Mouse (Mus musculus) adrenal gland, adult (tissue): ENCODE measurements around the gene Lrrk2.

ENCODE experiments used
- DNase-seq, 2 experiments: peaks; one replicate each; pipeline ENCODE4 v3.0.0; 2022 to 2023; ENCODE audit warnings: low spot score in 1 of 2; ENCODE audit not compliant: inconsistent age in 2 of 2

Lrrk2 gene

DNA sequence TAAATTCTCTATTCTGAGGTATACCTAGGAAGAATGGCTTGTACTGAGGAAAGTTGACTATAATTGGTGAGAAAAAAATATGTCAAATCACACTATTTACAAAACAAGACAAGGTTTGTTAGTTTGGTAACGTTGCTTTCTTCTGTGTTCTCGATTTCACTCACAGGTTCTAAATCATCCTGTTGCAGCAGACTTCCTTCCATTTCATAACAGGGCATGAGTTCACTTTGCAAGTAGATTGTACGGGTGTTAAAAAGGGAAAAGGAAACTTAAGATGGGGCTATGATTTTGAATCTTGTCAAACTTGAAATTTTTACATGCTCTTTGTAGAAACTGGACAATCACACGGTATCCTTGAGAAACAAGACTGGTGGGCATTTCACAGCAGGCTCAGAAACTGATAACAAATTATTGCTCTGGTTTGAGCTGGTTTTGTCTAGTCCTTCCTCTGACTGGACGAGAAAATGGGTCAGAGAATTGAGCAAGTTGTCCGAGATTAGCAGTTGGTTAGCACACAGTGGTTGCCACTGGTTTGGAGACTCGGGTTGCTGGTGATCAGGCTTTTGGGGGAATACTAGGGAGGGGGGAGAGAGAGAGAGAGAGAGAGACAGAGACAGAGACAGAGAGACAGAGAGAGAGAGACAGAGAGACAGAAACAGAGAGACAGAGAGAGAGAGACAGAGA, 13.0 kb downstream of the Lrrk2 start:
- DNase-seq, result peak in 1 of 2 experiments; percentile 62

DNA sequence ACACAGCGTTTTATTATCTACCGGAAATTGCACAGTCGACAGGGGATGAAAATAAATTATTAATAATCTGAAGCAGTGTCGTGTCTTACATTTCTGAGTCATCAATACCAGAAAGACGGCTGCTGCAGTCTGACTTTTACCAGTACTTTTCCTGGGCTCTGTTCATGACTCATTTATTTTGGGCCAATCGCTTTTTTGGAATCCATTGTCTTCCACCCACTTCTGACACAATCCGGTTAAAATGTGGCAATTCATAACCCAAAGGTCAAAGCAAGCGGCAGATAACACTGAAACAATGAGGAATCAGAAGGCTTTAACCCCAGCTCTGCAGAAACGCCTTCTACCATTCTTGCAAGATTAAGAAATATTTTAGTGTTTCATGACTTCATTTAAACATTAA, 17.7 kb downstream of the Lrrk2 start:
- peak; percentile 51 to 91 for DNase-seq

DNA sequence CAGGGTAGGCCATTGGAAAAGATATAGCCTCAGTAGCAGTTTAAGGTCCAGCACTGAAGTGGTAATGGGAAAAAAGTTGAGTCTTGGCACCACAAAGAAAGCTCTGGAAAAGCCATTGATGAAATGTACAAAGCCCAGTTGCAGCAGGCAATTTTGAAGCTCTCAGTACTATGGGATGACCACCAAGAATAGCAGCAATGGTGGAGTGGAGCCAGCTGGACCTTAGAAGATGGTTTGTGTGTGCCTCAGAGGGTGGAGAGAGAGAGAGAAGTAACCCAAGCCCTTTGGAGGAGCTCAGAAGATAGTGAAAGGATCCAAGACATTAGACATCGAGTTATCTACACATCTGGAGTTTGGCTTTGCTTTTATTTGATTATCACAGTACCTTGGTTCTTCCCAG, 20.1 kb downstream of the Lrrk2 start:
- no peak for DNase-seq

DNA sequence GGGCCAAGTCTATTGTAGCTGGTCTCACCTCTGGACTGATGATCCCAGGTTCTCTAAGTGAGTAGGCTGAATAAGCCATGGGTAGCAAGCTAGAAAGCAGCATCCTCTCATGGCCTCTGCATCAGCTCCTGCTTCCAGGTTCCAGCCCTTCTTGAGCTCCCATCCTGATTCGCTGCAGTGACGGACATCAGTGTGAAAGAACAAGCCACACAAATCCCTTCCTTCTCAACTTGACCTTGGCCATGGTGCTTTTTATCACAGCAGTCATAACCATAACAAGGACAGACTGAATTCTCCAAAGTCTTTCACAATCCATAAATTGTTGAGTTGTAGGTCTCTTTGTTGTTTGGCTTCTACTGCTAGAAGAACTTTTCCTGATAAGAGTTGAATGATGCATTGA, 20.9 kb downstream of the Lrrk2 start:
- DNase-seq, result peak; percentile 23 to 80

- DNase-seq, result no peak
These were observed 27.9 kb downstream of the Lrrk2 start for GRCm38 (mm10) chr15:91700841-91701240.

GRCm38 (mm10) chr15:91702991-91703715, 30.2 kb downstream of the Lrrk2 start:
- DNase-seq, result peak; percentile 89 to 97

- DNase-seq, result no peak
These were observed 31.1 kb downstream of the Lrrk2 start for GRCm38 (mm10) chr15:91704091-91704490.

DNA sequence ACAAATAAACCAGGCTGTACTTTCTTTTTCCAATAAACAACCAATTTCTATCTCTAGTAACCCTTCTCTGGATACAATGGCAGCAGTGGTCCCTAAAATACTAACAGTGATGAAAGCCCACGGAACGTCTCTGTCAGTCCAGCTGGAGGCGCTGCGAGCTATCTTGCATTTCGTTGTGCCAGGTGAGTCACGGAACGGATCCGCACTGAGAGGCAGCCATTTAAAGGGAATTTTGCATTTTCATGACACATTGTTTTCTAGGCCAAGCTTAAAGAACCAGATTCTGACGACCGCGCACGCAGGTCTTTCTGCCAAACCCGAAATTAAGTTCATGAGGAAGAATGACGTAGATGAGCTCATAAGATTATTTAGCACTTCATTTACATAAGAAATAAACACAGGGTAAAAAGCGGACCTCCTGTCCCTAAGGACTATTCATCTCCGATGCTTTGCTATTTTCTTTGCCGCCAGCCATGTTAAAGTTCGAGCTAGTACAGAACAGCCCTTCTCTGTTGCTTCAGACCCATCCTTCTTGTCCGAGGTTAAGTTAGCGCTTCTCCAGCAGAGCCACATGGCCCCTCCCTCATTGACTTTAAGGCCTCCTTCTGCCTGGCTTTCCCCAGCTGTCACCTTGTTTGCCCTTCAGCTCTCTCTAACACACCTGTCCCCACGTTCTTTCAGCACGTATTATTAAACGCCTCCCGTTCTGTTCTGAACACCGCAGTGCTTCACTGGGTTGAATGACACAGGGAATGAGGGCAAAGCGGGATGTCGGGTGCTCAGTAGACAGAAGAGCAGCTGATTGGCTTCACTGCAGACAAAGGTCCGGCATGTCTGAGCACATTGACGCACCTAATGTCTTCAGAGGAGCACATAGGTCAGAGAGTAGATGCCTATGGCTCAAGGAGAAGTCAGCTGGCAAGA, 36.5 kb downstream of the Lrrk2 start:
- peak; percentile 27 to 51 for DNase-seq

GRCm38 (mm10) chr15:91735216-91735922, 62.4 kb downstream of the Lrrk2 start:
- DNase-seq, result no peak

- DNase-seq, result peak; percentile 27 to 72
These were observed 64.0 kb downstream of the Lrrk2 start for GRCm38 (mm10) chr15:91736791-91737533.

GRCm38 (mm10) chr15:91738808-91739207, 65.8 kb downstream of the Lrrk2 start:
- no peak for DNase-seq

DNA sequence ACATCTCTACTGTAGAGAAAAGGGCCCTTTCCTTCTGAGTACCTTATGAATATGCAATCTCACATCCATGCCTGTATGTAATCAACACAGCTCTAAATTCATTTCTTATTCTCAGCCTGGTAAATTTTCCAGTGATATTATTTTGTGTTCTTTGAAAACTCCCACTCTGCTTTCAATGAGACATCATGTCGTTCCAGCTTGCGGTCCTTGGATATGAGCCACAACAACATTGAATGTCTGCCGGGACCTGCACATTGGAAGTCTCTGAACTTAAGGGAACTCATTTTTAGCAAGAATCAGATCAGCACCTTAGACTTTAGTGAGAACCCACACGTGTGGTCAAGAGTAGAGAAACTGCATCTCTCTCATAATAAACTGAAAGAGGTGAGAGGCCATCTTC, 72.5 kb downstream of the Lrrk2 start:
- DNase-seq, result no peak

DNA sequence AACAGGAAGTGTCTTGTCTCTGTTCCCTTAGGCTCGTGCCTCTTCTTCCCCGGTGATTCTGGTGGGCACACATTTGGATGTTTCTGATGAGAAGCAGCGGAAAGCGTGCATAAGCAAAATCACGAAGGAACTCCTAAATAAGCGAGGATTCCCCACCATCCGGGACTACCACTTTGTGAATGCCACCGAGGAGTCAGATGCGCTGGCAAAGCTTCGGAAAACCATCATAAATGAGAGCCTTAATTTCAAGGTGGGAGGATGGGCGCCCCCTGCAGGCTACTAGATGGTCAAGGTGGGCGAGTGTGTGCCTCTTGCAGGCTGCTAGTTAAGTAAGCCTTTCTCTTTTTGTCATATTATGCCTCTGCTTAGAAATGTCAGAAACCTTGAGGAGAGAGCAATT, 79.1 kb downstream of the Lrrk2 start:
- peak; percentile 31 to 64 for DNase-seq

DNA sequence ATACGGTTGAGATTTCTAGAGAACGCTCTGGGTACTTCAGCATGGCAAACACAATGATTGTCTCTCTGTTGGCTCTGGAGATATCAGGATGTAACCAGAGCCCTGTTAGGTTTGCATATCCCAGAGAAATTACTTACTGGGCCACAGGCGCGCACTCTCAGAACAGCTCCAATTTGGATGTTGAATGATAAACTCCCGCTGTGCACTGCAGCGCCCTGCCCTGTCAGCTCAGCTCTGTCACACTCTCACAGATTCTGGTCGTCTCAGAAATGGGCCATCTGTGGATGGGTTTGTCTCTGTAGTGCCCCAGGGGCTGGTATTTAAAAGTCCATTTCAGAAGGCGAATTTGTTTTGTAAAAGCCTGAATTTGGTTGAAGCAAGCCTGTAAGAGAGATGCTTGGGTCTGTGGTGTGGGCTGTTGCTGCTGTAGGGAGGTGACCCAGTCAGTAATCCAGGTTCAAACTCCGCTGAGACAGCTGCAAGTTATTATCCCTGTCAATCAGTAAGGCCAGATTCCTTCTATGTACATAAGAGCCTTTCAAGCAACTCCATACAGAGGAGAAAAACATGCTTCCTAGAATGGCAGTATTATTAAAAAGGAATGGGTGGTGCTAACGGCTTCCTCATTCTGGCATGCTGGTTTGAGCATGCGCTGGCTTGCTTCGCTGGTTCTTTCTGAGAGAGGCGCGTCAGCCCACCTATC, 80.6 kb downstream of the Lrrk2 start:
- DNase-seq, result no peak

GRCm38 (mm10) chr15:91754546-91754945, 81.6 kb downstream of the Lrrk2 start:
- peak; percentile 47 to 79 for DNase-seq

DNA sequence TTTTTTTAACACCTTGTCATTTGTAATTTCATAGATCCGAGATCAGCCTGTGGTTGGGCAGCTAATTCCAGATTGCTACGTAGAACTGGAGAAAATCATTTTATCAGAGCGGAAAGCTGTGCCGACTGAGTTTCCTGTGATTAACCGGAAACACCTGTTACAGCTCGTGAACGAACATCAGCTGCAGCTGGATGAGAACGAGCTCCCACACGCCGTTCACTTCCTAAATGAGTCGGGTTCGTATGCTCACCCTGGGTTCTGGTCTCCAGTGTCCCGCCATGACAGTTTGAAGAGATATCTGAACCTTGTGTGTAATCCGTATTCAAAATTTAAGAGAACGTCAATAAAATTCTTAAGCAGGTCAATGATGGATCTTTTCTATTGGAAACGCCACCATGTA, 82.8 kb downstream of the Lrrk2 start:
- DNase-seq, result no peak

- no peak for DNase-seq
These were observed 99.1 kb downstream of the Lrrk2 start for GRCm38 (mm10) chr15:91772041-91772440.

GRCm38 (mm10) chr15:91779166-91779565, 106.2 kb downstream of the Lrrk2 start:
- no peak for DNase-seq

GRCm38 (mm10) chr15:91781172-91781571, 108.2 kb downstream of the Lrrk2 start:
- DNase-seq, result peak; percentile 22 to 74

DNA sequence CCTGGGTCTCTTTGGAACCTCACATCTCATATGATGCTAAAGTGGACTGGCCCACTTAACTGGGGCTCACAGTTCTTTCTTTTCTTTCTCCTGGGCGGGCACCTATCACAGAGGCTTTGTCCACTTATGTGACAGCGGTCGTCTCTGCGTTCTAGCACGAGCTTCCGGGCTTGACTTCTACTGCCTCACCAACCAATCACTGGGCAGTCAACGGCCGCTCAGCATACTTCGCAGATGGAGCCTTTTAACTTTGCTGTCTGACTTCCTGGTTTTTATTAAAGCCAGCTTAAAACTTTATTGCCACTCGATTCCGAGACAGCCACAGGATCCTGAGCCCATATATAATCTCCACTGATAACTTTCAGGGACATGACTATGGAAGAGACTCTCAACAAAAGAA, 115.4 kb downstream of the Lrrk2 start:
- DNase-seq, result no peak
